Mouse (Mus musculus): Measurements from ENCODE around the gene Rasl11b. TPM values are rescaled to one million over a fixed set of nuclear protein-coding genes. Genes with fewer than 3 reads are reported as not detected.

The Rasl11b gene
- polyA plus RNA-seq, 1 experiment from 2014 or later, result 30.1 TPM

GRCm38 (mm10) chr5:74209640-74210039, 14.6 kb downstream of the Rasl11b start:
- H3K36me3 ChIP-seq (ENCODE audit: control insufficient read depth, insufficient read depth, low read length), result no peaks in the 10 kb centered on the region
- H3K4me2 ChIP-seq (replicated peaks; ENCODE audit: low read depth, low read length), result no peak overlapping the region
- DNase-seq (ENCODE audit: low spot score) (no peak), ATAC-seq (ENCODE audit: low FRiP score) (no peak)
- 0 out of 2 replicates have a peak, but pooled peaks cover 3% of the 10 kb centered on the region for H3K4me1 ChIP-seq (replicated peaks; ENCODE audit: control insufficient read depth, insufficient read depth, low read length)
- no peak overlapping the region for H3K4me3 ChIP-seq (ENCODE audit: low read depth, low read length)
- no peaks in the 10 kb centered on the region for H3K27me3 ChIP-seq (ENCODE audit: control insufficient read depth, insufficient read depth, low read length)
- no peak overlapping the region for H3K9ac ChIP-seq (ENCODE audit: low read depth, low read length)
- H3K9me3 ChIP-seq (ENCODE audit: control insufficient read depth, low read length), result no peaks in the 10 kb centered on the region
- no peak overlapping the region for H3K27ac ChIP-seq (ENCODE audit: low read depth, low read length)
- 78% methylated on average over 4 of the region's 4 CpGs for WGBS

GRCm38 (mm10) chr5:74211346-74211745, 16.3 kb downstream of the Rasl11b start:
- no peaks in the 10 kb centered on the region for H3K27me3 ChIP-seq (ENCODE audit: control insufficient read depth, insufficient read depth, low read length)
- DNase-seq (ENCODE audit: low spot score), result no peak
- H3K4me3 ChIP-seq (ENCODE audit: low read depth, low read length), result no peak overlapping the region
- no peak overlapping the region for H3K27ac ChIP-seq (ENCODE audit: low read depth, low read length)
- no peak overlapping the region for H3K4me2 ChIP-seq (replicated peaks; ENCODE audit: low read depth, low read length)
- no peaks in the 10 kb centered on the region for H3K36me3 ChIP-seq (ENCODE audit: control insufficient read depth, insufficient read depth, low read length)
- no peak overlapping the region for H3K9ac ChIP-seq (ENCODE audit: low read depth, low read length)
- H3K9me3 ChIP-seq (ENCODE audit: control insufficient read depth, low read length), result no peaks in the 10 kb centered on the region
- ATAC-seq (ENCODE audit: low FRiP score), result no peak
- WGBS, result 79% methylated on average over 11 of the region's 11 CpGs
- peaks cover 7% of the 10 kb centered on the region; the same call in 1 of the 2 replicates for H3K4me1 ChIP-seq (replicated peaks; ENCODE audit: control insufficient read depth, insufficient read depth, low read length)

- Histone ChIP-seq H3K27me3 (ENCODE audit: control insufficient read depth, insufficient read depth, low read length) (no peaks in the 10 kb centered on the region), H3K27ac (ENCODE audit: low read depth, low read length) (peak overlapping the region; percentile 68), H3K4me2 (replicated peaks; ENCODE audit: low read depth, low read length) (0 out of 2 replicates have a peak overlapping the region, but pooled peaks have one; percentile 6), H3K9me3 (ENCODE audit: control insufficient read depth, low read length) (no peaks in the 10 kb centered on the region), H3K4me1 (replicated peaks; ENCODE audit: control insufficient read depth, insufficient read depth, low read length) (peaks cover 7% of the 10 kb centered on the region), H3K36me3 (ENCODE audit: control insufficient read depth, insufficient read depth, low read length) (no peaks in the 10 kb centered on the region), H3K9ac (ENCODE audit: low read depth, low read length) (no peak overlapping the region), H3K4me3 (ENCODE audit: low read depth, low read length) (no peak overlapping the region)
- ATAC-seq (ENCODE audit: low FRiP score), result peak; percentile 50
- WGBS, result 4% methylated on average over 7 of the region's 7 CpGs
- peak; percentile 52 for DNase-seq (ENCODE audit: low spot score)
Measured at GRCm38 (mm10) chr5:74214501-74215110, 19.5 kb downstream of the Rasl11b start.

GRCm38 (mm10) chr5:74215125-74215524, 20.0 kb downstream of the Rasl11b start:
- 17% methylated on average over 4 of the region's 4 CpGs for WGBS
- peak overlapping the region; percentile 28; the same call in 1 of the 2 replicates for H3K9ac ChIP-seq (ENCODE audit: low read depth, low read length)
- no peak overlapping the region for H3K4me3 ChIP-seq (ENCODE audit: low read depth, low read length)
- H3K4me1 ChIP-seq (replicated peaks; ENCODE audit: control insufficient read depth, insufficient read depth, low read length), result peaks cover 7% of the 10 kb centered on the region
- 0 out of 2 replicates have a peak overlapping the region, but pooled peaks have one; percentile 19 for H3K4me2 ChIP-seq (replicated peaks; ENCODE audit: low read depth, low read length)
- H3K27me3 ChIP-seq (ENCODE audit: control insufficient read depth, insufficient read depth, low read length), result no peaks in the 10 kb centered on the region
- H3K9me3 ChIP-seq (ENCODE audit: control insufficient read depth, low read length), result no peaks in the 10 kb centered on the region
- H3K36me3 ChIP-seq (ENCODE audit: control insufficient read depth, insufficient read depth, low read length), result no peaks in the 10 kb centered on the region
- 0 out of 2 replicates have a peak overlapping the region, but pooled peaks have one; percentile 17 for H3K27ac ChIP-seq (ENCODE audit: low read depth, low read length)
- DNase-seq (ENCODE audit: low spot score) (no peak), ATAC-seq (ENCODE audit: low FRiP score) (peak; percentile 55)

GRCm38 (mm10) chr5:74218524-74218923, 23.4 kb downstream of the Rasl11b start:
- no peak for ATAC-seq (ENCODE audit: low FRiP score)

GRCm38 (mm10) chr5:74222626-74223025, 27.5 kb downstream of the Rasl11b start:
- Histone ChIP-seq H3K36me3 (ENCODE audit: control insufficient read depth, insufficient read depth, low read length) (no peaks in the 10 kb centered on the region), H3K9ac (ENCODE audit: low read depth, low read length) (no peak overlapping the region), H3K27me3 (ENCODE audit: control insufficient read depth, insufficient read depth, low read length) (no peaks in the 10 kb centered on the region), H3K27ac (ENCODE audit: low read depth, low read length) (no peak overlapping the region), H3K4me1 (replicated peaks; ENCODE audit: control insufficient read depth, insufficient read depth, low read length) (no peaks in the 10 kb centered on the region), H3K9me3 (ENCODE audit: control insufficient read depth, low read length) (no peaks in the 10 kb centered on the region), H3K4me3 (ENCODE audit: low read depth, low read length) (no peak overlapping the region), H3K4me2 (replicated peaks; ENCODE audit: low read depth, low read length) (no peak overlapping the region)
- WGBS, result 83% methylated on average over 4 of the region's 4 CpGs
- DNase-seq (ENCODE audit: low spot score) (no peak), ATAC-seq (ENCODE audit: low FRiP score) (no peak)

More at GRCm38 (mm10) chr5:74218524-74218923, 23.4 kb downstream of the Rasl11b start:
- Histone ChIP-seq H3K4me1 (replicated peaks; ENCODE audit: control insufficient read depth, insufficient read depth, low read length) (peaks cover 7% of the 10 kb centered on the region), H3K4me3 (ENCODE audit: low read depth, low read length) (no peak overlapping the region), H3K4me2 (replicated peaks; ENCODE audit: low read depth, low read length) (no peak overlapping the region), H3K9ac (ENCODE audit: low read depth, low read length) (no peak overlapping the region), H3K27ac (ENCODE audit: low read depth, low read length) (no peak overlapping the region), H3K9me3 (ENCODE audit: control insufficient read depth, low read length) (no peaks in the 10 kb centered on the region), H3K36me3 (ENCODE audit: control insufficient read depth, insufficient read depth, low read length) (no peaks in the 10 kb centered on the region), H3K27me3 (ENCODE audit: control insufficient read depth, insufficient read depth, low read length) (no peaks in the 10 kb centered on the region)
- no peak for DNase-seq (ENCODE audit: low spot score)
- WGBS, result 44% methylated on average over 4 of the region's 4 CpGs

GRCm38 (mm10) chr5:74224480-74224879, 29.4 kb downstream of the Rasl11b start:
- H3K27ac ChIP-seq (ENCODE audit: low read depth, low read length), result no peak overlapping the region
- no peaks in the 10 kb centered on the region for H3K27me3 ChIP-seq (ENCODE audit: control insufficient read depth, insufficient read depth, low read length)
- H3K4me3 ChIP-seq (ENCODE audit: low read depth, low read length), result no peak overlapping the region
- no peak overlapping the region for H3K9ac ChIP-seq (ENCODE audit: low read depth, low read length)
- no peaks in the 10 kb centered on the region for H3K4me1 ChIP-seq (replicated peaks; ENCODE audit: control insufficient read depth, insufficient read depth, low read length)
- H3K36me3 ChIP-seq (ENCODE audit: control insufficient read depth, insufficient read depth, low read length), result no peaks in the 10 kb centered on the region
- ATAC-seq (ENCODE audit: low FRiP score) (no peak), DNase-seq (ENCODE audit: low spot score) (no peak)
- H3K9me3 ChIP-seq (ENCODE audit: control insufficient read depth, low read length), result no peaks in the 10 kb centered on the region
- H3K4me2 ChIP-seq (replicated peaks; ENCODE audit: low read depth, low read length), result no peak overlapping the region
- 90% methylated on average over 6 of the region's 6 CpGs for WGBS

- peaks cover 2% of the 10 kb centered on the region; the same call in 1 of the 2 replicates for H3K4me1 ChIP-seq (replicated peaks; ENCODE audit: control insufficient read depth, insufficient read depth, low read length)
- H3K4me2 ChIP-seq (replicated peaks; ENCODE audit: low read depth, low read length), result no peak overlapping the region
- ATAC-seq (ENCODE audit: low FRiP score) (no peak), DNase-seq (ENCODE audit: low spot score) (no peak)
- no peak overlapping the region for H3K9ac ChIP-seq (ENCODE audit: low read depth, low read length)
- no peak overlapping the region for H3K4me3 ChIP-seq (ENCODE audit: low read depth, low read length)
- H3K36me3 ChIP-seq (ENCODE audit: control insufficient read depth, insufficient read depth, low read length), result no peaks in the 10 kb centered on the region
- H3K27me3 ChIP-seq (ENCODE audit: control insufficient read depth, insufficient read depth, low read length), result no peaks in the 10 kb centered on the region
- WGBS, result 87% methylated on average over 5 of the region's 5 CpGs
- no peak overlapping the region for H3K27ac ChIP-seq (ENCODE audit: low read depth, low read length)
- no peaks in the 10 kb centered on the region for H3K9me3 ChIP-seq (ENCODE audit: control insufficient read depth, low read length)
Measured at GRCm38 (mm10) chr5:74226183-74226582, 31.1 kb downstream of the Rasl11b start.

GRCm38 (mm10) chr5:74227352-74227751, 32.3 kb downstream of the Rasl11b start:
- ATAC-seq (ENCODE audit: low FRiP score) (no peak), DNase-seq (ENCODE audit: low spot score) (no peak)
- 94% methylated on average over 6 of the region's 6 CpGs for WGBS
- Histone ChIP-seq H3K27me3 (ENCODE audit: control insufficient read depth, insufficient read depth, low read length) (no peaks in the 10 kb centered on the region), H3K4me1 (replicated peaks; ENCODE audit: control insufficient read depth, insufficient read depth, low read length) (peaks cover 2% of the 10 kb centered on the region), H3K9ac (ENCODE audit: low read depth, low read length) (no peak overlapping the region), H3K4me2 (replicated peaks; ENCODE audit: low read depth, low read length) (no peak overlapping the region), H3K36me3 (ENCODE audit: control insufficient read depth, insufficient read depth, low read length) (no peaks in the 10 kb centered on the region), H3K27ac (ENCODE audit: low read depth, low read length) (no peak overlapping the region), H3K9me3 (ENCODE audit: control insufficient read depth, low read length) (no peaks in the 10 kb centered on the region), H3K4me3 (ENCODE audit: low read depth, low read length) (no peak overlapping the region)
